Mouse (Mus musculus) liver, embryonic 15.5 days (tissue): Measurements from ENCODE around the gene Dchs1. TPM values are rescaled to one million over a fixed set of nuclear protein-coding genes. Genes with fewer than 3 reads are reported as not detected.

Source experiments
- ATAC-seq: fragments of 200-750 bp; cut with Nextera tagmentation; 2 replicates; pipeline ENCODE4 v1.8.0; 2017; ENCODE audit warnings: moderate number of reproducible peaks, mild to moderate bottlenecking, moderate library complexity; ENCODE audit not compliant: insufficient read depth
- H3K27ac ChIP-seq: fragments of 300-500 bp; sonication (generic); replicated peaks from 2 replicates; pipeline ENCODE4 v1.5.1; 2015; ENCODE audit warnings: mild to moderate bottlenecking, inconsistent platforms
- H3K27me3 ChIP-seq: fragments of 300-500 bp; sonication (generic); 2 replicates; pipeline ENCODE4 v1.6.1; 2015; ENCODE audit warnings: mild to moderate bottlenecking, inconsistent platforms
- H3K36me3 ChIP-seq: fragments of 300-500 bp; sonication (generic); replicated peaks from 2 replicates; pipeline ENCODE4 v1.6.1; 2015; ENCODE audit warnings: moderate library complexity, mild to moderate bottlenecking, inconsistent platforms
- H3K4me1 ChIP-seq: fragments of 300-500 bp; sonication (generic); replicated peaks from 2 replicates; pipeline ENCODE4 v1.6.1; 2015; ENCODE audit warnings: inconsistent platforms
- H3K4me2 ChIP-seq: fragments of 300-500 bp; sonication (generic); 2 replicates; pipeline ENCODE4 v1.6.1; 2015; ENCODE audit warnings: moderate library complexity, mild to moderate bottlenecking, inconsistent platforms
- H3K4me3 ChIP-seq: fragments of 300-500 bp; sonication (generic); replicated peaks from 2 replicates; pipeline ENCODE4 v1.5.1; 2015; ENCODE audit warnings: mild to moderate bottlenecking, inconsistent platforms
- H3K9ac ChIP-seq: fragments of 300-500 bp; sonication (generic); 2 replicates; pipeline ENCODE4 v1.6.1; 2015; ENCODE audit warnings: moderate library complexity, mild to moderate bottlenecking, inconsistent platforms
- H3K9me3 ChIP-seq: fragments of 300-500 bp; sonication (generic); replicated peaks from 2 replicates; pipeline ENCODE4 v1.6.1; 2016; ENCODE audit warnings: inconsistent platforms
- WGBS: fragments of 180-500 bp; shearing (Covaris S2); methylation state at CpG from one replicate; pipeline ENCODE4 v1.1.7; 2015; ENCODE audit warnings: mixed read lengths; ENCODE audit not compliant: insufficient replicate concordance; 5-methylcytosine and 5-hydroxymethylcytosine counted together
- polyA plus RNA-seq: library from polyadenylated mRNA; unstranded; fragments of >200 nt; fragmentation: Nextera tagmentation; extraction: Ambion mirVana; gene quantifications from 2 replicates; pipeline ENCODE4 v1.2.1, GENCODE M21; 2015

Gene Dchs1
- polyA plus RNA-seq, 1 experiment from 2014 or later = 0.76 TPM

- Histone ChIP-seq H3K4me1 (peaks cover 2% of the 10 kb centered on the region; the same call in 1 of the 2 replicates), H3K36me3 (no peaks in the 10 kb centered on the region), H3K4me2 (no peak overlapping the region), H3K9ac (no peak overlapping the region), H3K9me3 (no peaks in the 10 kb centered on the region), H3K4me3 (no peak overlapping the region), H3K27me3 (peaks cover 63% of the 10 kb centered on the region), H3K27ac (no peak overlapping the region)
- no peak for ATAC-seq
- 33% methylated on average over 4 of the region's 4 CpGs for WGBS
These were observed 3.6 kb downstream of the Dchs1 start for GRCm38 (mm10) chr7:105783861-105784260.

DNA sequence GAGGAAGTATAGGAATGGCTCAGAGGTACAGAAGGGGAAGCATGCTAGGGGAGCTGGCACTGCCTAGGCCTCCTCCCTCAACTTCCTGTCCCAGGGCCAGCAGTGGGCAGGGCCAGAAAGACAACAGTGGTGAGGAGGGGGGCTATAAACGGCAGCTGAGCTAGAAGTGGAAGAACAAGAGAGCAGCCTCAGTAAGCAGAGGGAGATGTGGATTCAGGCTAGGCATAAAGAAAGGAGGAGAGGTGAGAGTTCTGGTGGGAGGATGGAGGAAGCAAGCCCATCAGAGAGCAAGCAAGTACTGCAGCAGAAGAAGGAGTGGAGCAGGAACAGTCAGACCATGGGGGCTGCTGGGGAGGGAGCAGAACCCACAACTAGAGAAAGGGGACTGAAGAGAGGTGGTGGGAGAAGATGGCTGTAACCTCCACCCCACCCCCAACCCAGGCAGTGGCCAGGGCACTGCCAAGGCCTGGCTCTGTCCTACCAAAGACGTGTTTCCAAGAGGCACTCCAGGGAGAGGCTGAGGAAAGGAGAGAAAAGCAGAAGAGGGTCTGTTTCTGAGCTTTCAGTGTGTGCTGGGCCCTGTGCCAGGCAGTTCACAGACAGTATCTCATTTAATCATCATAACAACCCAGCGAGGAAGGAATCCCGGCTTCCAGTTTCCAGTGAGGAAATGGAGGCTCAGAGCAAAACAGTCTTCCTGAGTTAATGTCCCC lies 8.7 kb downstream of the Dchs1 start:
- Histone ChIP-seq H3K27me3 (peaks cover 11% of the 10 kb centered on the region), H3K4me1 (0 out of 2 replicates have a peak, but pooled peaks cover 13% of the 10 kb centered on the region), H3K4me2 (no peak overlapping the region), H3K27ac (0 out of 2 replicates have a peak overlapping the region, but pooled peaks have one; percentile 19), H3K36me3 (no peaks in the 10 kb centered on the region), H3K4me3 (no peak overlapping the region), H3K9me3 (no peaks in the 10 kb centered on the region), H3K9ac (no peak overlapping the region)
- ATAC-seq = peak; percentile 53; the same call in 1 of the 2 replicates
- 17% methylated on average over 4 of the region's 4 CpGs for WGBS

GRCm38 (mm10) chr7:105777797-105778552 lies 9.5 kb downstream of the Dchs1 start:
- Histone ChIP-seq H3K4me3 (no peak overlapping the region), H3K27me3 (peaks cover 6% of the 10 kb centered on the region; the same call in 1 of the 2 replicates), H3K4me2 (peak overlapping the region; percentile 27), H3K27ac (0 out of 2 replicates have a peak overlapping the region, but pooled peaks have one; percentile 19), H3K9me3 (no peaks in the 10 kb centered on the region), H3K4me1 (0 out of 2 replicates have a peak, but pooled peaks cover 13% of the 10 kb centered on the region), H3K36me3 (no peaks in the 10 kb centered on the region), H3K9ac (no peak overlapping the region)
- ATAC-seq = peak; percentile 39; the same call in 1 of the 2 replicates
- 22% methylated on average over 13 of the region's 13 CpGs for WGBS

DNA sequence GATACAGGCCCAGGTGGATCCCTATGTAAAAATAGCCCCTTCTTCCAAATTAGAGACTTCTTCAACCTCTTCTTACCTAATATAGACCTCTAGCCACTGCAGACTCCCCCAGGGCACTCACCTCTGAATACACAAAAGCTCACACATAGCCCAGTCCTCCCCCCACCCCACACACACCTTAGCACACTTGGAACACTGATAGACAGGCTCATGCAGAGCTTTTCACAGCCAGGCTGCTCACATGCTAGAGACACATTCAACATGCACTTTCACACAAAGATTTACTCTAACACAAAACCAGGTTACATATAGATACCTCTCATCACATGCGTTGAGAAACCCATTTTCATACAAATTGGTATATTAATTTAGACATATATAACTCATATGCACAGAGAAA lies 10.1 kb downstream of the Dchs1 start:
- Histone ChIP-seq H3K4me3 (no peak overlapping the region), H3K9me3 (no peaks in the 10 kb centered on the region), H3K9ac (no peak overlapping the region), H3K4me2 (no peak overlapping the region), H3K27ac (no peak overlapping the region), H3K27me3 (peaks cover 6% of the 10 kb centered on the region; the same call in 1 of the 2 replicates), H3K36me3 (no peaks in the 10 kb centered on the region), H3K4me1 (0 out of 2 replicates have a peak, but pooled peaks cover 13% of the 10 kb centered on the region)
- 60% methylated on average over 1 of the region's 1 CpGs for WGBS
- ATAC-seq = no peak

- Histone ChIP-seq H3K4me1 (0 out of 2 replicates have a peak, but pooled peaks cover 13% of the 10 kb centered on the region), H3K4me2 (no peak overlapping the region), H3K4me3 (no peak overlapping the region), H3K27me3 (no peaks in the 10 kb centered on the region), H3K36me3 (no peaks in the 10 kb centered on the region), H3K27ac (no peak overlapping the region), H3K9ac (no peak overlapping the region), H3K9me3 (no peaks in the 10 kb centered on the region)
- no peak for ATAC-seq
- WGBS = 55% methylated on average over 2 of the region's 2 CpGs
These were observed 11.4 kb downstream of the Dchs1 start for GRCm38 (mm10) chr7:105776026-105776425.

- H3K27ac ChIP-seq = no peak overlapping the region
- 47% methylated on average over 8 of the region's 8 CpGs for WGBS
- no peak overlapping the region for H3K9ac ChIP-seq
- no peaks in the 10 kb centered on the region for H3K27me3 ChIP-seq
- H3K4me2 ChIP-seq = no peak overlapping the region
- ATAC-seq = no peak
- no peak overlapping the region for H3K4me3 ChIP-seq
- H3K4me1 ChIP-seq = 0 out of 2 replicates have a peak, but pooled peaks cover 19% of the 10 kb centered on the region
- H3K9me3 ChIP-seq = no peaks in the 10 kb centered on the region
- no peaks in the 10 kb centered on the region for H3K36me3 ChIP-seq
These were observed 12.8 kb downstream of the Dchs1 start for GRCm38 (mm10) chr7:105774661-105775060.

DNA sequence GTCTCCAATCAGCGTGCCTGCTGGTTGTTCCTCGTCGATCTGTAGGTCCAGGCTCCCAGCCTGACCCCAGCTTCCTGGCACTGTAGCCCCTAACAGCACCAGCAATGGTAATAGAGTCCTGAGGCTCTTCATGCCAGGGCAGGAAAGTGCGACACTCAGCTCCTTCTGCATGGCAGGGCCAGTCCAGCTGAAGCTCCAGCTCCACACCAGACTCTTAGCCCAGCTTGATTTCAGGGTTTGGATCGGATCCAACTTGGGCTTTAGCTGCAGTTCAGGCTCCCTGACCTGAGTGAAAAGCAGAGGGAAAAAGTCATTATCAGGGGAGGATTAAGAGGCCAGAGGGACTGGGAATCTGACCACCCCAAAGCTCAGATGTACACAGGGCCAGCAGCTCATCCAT lies 14.4 kb downstream of the Dchs1 start:
- no peak for ATAC-seq
- H3K4me2 ChIP-seq = no peak overlapping the region
- no peak overlapping the region for H3K9ac ChIP-seq
- no peaks in the 10 kb centered on the region for H3K27me3 ChIP-seq
- no peaks in the 10 kb centered on the region for H3K36me3 ChIP-seq
- H3K4me1 ChIP-seq = peaks cover 12% of the 10 kb centered on the region; the same call in 1 of the 2 replicates
- no peak overlapping the region for H3K4me3 ChIP-seq
- no peak overlapping the region for H3K27ac ChIP-seq
- H3K9me3 ChIP-seq = no peaks in the 10 kb centered on the region
- WGBS = 64% methylated on average over 5 of the region's 5 CpGs

DNA sequence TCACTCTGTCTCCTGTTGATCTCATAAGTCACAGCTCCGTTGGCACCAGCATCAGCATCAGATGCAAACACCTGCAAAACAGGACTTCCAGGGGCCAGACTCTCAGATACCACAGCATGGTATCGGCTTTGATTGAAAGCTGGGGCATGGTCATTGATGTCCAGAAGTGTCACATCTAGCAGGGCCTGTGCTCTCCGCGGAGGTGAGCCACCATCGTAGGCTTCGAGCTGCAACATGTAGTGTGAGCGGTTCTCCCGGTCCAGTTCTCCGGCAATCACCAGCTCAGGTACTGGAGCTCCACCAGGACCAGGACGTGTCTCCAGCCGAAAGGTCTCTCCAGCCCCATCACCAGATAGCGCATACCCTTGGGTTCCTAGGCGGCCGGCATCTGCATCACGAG lies 15.1 kb downstream of the Dchs1 start:
- no peaks in the 10 kb centered on the region; the same call in 1 of the 2 replicates for H3K27me3 ChIP-seq
- H3K36me3 ChIP-seq = no peaks in the 10 kb centered on the region
- H3K4me2 ChIP-seq = no peak overlapping the region
- no peak overlapping the region for H3K4me3 ChIP-seq
- H3K9ac ChIP-seq = no peak overlapping the region
- H3K4me1 ChIP-seq = peaks cover 16% of the 10 kb centered on the region; the same call in 1 of the 2 replicates
- no peaks in the 10 kb centered on the region for H3K9me3 ChIP-seq
- 76% methylated on average over 15 of the region's 15 CpGs for WGBS
- H3K27ac ChIP-seq = no peak overlapping the region
- no peak for ATAC-seq

- H3K4me1 ChIP-seq = peaks cover 16% of the 10 kb centered on the region; the same call in 1 of the 2 replicates
- WGBS = 79% methylated on average over 3 of the region's 3 CpGs
- no peaks in the 10 kb centered on the region; the same call in 1 of the 2 replicates for H3K27me3 ChIP-seq
- no peak overlapping the region for H3K9ac ChIP-seq
- H3K36me3 ChIP-seq = no peaks in the 10 kb centered on the region
- ATAC-seq = no peak
- H3K9me3 ChIP-seq = no peaks in the 10 kb centered on the region
- no peak overlapping the region for H3K27ac ChIP-seq
- no peak overlapping the region for H3K4me2 ChIP-seq
- no peak overlapping the region for H3K4me3 ChIP-seq
These were observed 17.5 kb downstream of the Dchs1 start for GRCm38 (mm10) chr7:105769959-105770358.

- WGBS = 13% methylated on average over 6 of the region's 6 CpGs
- Histone ChIP-seq H3K27me3 (peaks cover 13% of the 10 kb centered on the region), H3K4me2 (no peak overlapping the region; the same call in 1 of the 2 replicates), H3K36me3 (no peaks in the 10 kb centered on the region), H3K4me1 (peaks cover 14% of the 10 kb centered on the region; the same call in 1 of the 2 replicates), H3K9ac (no peak overlapping the region), H3K4me3 (no peak overlapping the region), H3K9me3 (no peaks in the 10 kb centered on the region), H3K27ac (no peak overlapping the region; the same call in 1 of the 2 replicates)
- ATAC-seq = peak; percentile 21; the same call in 1 of the 2 replicates
These were observed 19.7 kb downstream of the Dchs1 start for GRCm38 (mm10) chr7:105767729-105768165.

- H3K9me3 ChIP-seq = no peaks in the 10 kb centered on the region
- H3K27ac ChIP-seq = no peak overlapping the region
- ATAC-seq = no peak
- peaks cover 15% of the 10 kb centered on the region; the same call in 1 of the 2 replicates for H3K4me1 ChIP-seq
- no peak overlapping the region for H3K9ac ChIP-seq
- peaks cover 35% of the 10 kb centered on the region for H3K27me3 ChIP-seq
- H3K4me3 ChIP-seq = no peak overlapping the region
- 74% methylated on average over 11 of the region's 11 CpGs for WGBS
- H3K4me2 ChIP-seq = no peak overlapping the region
- H3K36me3 ChIP-seq = no peaks in the 10 kb centered on the region
These were observed 23.1 kb downstream of the Dchs1 start for GRCm38 (mm10) chr7:105764331-105764730.
